Mouse (Mus musculus): ENCODE results near the gene Mybpc3. TPM values are rescaled to one million over a fixed set of nuclear protein-coding genes. Genes with fewer than 3 reads are reported as not detected.

Gene Mybpc3
- polyA plus RNA-seq, 1 experiment from 2014 or later: not detected

DNA sequence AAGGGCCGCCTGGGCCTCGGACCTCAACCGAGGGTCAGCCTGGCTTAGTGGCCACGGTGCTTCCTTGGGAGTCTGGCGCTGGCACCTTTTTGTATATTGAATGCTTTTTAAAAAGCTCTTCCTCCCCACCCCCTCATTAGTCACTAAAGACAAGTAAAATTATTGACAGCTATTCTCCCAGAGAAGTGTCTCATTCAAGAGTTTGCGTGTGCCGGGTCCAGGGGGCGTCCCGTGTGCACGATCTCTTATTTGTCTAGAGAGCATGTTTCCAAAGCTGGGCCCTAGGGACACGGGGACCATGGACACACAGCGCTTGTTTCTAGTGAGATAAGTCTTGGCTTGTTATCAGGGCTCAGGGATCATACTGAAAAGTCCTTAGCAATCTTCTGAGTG is 2.4 kb upstream of the Mybpc3 start:
- Histone ChIP-seq H3K4me1 (0 out of 2 replicates have a peak, but pooled peaks cover 7% of the 10 kb centered on the region), H3K9ac (peak overlapping the region; percentile 79), H3K9me3 (no peaks in the 10 kb centered on the region), H3K27ac (no peak overlapping the region), H3K36me3 (no peaks in the 10 kb centered on the region), H3K4me3 (peak overlapping the region; percentile 50), H3K4me2 (replicated peaks) (peak overlapping the region; percentile 87), H3K27me3 (peaks cover 14% of the 10 kb centered on the region)
- 39% methylated on average over 12 of the region's 12 CpGs for WGBS
- ATAC-seq (ENCODE audit: low FRiP score, low read depth): no peak

DNA sequence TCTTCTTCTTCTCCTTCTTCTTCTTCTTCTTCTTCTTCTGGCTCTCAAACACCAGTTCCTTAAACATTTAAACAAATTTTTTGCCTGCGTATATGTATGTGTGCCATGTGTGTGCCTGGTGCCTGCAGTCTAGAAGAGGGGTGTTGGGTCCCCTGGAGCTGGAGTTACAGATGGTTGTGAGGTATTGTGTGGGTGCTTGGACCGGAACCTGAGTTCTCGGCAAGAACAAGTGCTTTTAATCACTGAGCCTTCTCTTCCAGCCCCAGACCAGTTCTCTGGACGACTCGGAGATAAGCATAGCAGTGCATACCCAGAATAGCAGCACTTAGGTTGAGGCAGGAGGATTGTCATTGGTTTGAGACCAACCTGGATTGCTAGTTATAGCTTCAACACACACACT is 1.1 kb upstream of the Mybpc3 start:
- H3K27me3 ChIP-seq: peaks cover 19% of the 10 kb centered on the region
- ATAC-seq (ENCODE audit: low FRiP score, low read depth): no peak
- 0 out of 2 replicates have a peak, but pooled peaks cover 7% of the 10 kb centered on the region for H3K4me1 ChIP-seq
- no peak overlapping the region for H3K4me2 ChIP-seq (replicated peaks)
- no peak overlapping the region for H3K4me3 ChIP-seq
- no peak overlapping the region for H3K9ac ChIP-seq
- no peak overlapping the region for H3K27ac ChIP-seq
- H3K36me3 ChIP-seq: no peaks in the 10 kb centered on the region
- 83% methylated on average over 5 of the region's 5 CpGs for WGBS
- no peaks in the 10 kb centered on the region for H3K9me3 ChIP-seq

DNA sequence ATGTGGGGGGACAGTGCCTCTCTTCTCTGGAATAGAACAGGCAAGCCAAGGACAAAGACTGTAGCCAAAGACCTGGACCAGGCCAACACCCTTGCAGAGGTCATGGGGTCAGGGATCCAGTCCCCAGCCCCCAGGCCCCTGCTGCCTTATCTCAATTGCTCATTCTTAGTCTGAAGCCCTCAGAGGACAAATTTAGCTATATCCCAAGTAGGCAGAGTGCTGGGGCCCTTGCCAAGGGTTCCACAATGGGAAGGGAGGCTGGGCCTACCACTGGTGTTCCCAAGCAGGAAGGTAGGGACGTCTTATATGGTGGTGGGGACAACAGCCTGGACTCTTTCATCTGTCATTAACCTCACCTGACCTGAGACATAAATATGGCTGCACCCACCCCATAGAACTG is 703 bp downstream of the Mybpc3 start:
- Histone ChIP-seq H3K9ac (no peak overlapping the region), H3K27ac (no peak overlapping the region)

DNA sequence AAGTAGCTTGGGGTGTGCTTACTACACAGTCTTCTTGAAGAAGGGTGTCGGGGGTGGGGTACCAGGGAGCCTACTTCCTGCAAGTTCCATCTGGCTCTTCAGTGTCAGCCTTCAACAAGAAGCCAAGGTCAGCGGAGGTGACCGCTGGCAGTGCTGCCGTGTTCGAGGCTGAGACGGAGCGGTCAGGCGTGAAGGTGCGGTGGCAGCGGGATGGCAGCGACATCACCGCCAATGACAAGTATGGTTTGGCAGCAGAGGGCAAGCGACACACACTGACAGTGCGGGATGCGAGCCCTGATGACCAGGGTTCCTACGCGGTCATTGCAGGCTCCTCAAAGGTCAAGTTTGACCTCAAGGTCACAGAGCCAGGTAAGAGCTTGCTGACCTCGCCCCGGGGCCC is 1.1 kb downstream of the Mybpc3 start:
- Histone ChIP-seq H3K9ac (no peak overlapping the region), H3K27me3 (peaks cover 19% of the 10 kb centered on the region), H3K4me2 (replicated peaks) (no peak overlapping the region), H3K9me3 (no peaks in the 10 kb centered on the region), H3K4me1 (0 out of 2 replicates have a peak, but pooled peaks cover 5% of the 10 kb centered on the region), H3K36me3 (no peaks in the 10 kb centered on the region), H3K27ac (no peak overlapping the region), H3K4me3 (no peak overlapping the region)
- no peak for ATAC-seq (ENCODE audit: low FRiP score, low read depth)
- 91% methylated on average over 19 of the region's 19 CpGs for WGBS

More for the DNA sequence above, 703 bp downstream of the Mybpc3 start:
- peaks cover 19% of the 10 kb centered on the region for H3K27me3 ChIP-seq
- H3K4me1 ChIP-seq: 0 out of 2 replicates have a peak, but pooled peaks cover 5% of the 10 kb centered on the region
- no peak overlapping the region for H3K4me3 ChIP-seq
- H3K4me2 ChIP-seq (replicated peaks): no peak overlapping the region
- no peaks in the 10 kb centered on the region for H3K36me3 ChIP-seq
- WGBS: 45% methylated on average over 1 of the region's 1 CpGs
- no peaks in the 10 kb centered on the region for H3K9me3 ChIP-seq
- ATAC-seq (ENCODE audit: low FRiP score, low read depth): no peak

GRCm38 (mm10) chr2:91119551-91119950 is 1.6 kb downstream of the Mybpc3 start:
- no peak overlapping the region for H3K4me2 ChIP-seq (replicated peaks)
- H3K4me3 ChIP-seq: no peak overlapping the region
- H3K4me1 ChIP-seq: 0 out of 2 replicates have a peak, but pooled peaks cover 5% of the 10 kb centered on the region
- no peak overlapping the region for H3K27ac ChIP-seq
- 87% methylated on average over 6 of the region's 6 CpGs for WGBS
- H3K36me3 ChIP-seq: no peaks in the 10 kb centered on the region
- H3K9me3 ChIP-seq: no peaks in the 10 kb centered on the region
- no peak for ATAC-seq (ENCODE audit: low FRiP score, low read depth)
- peaks cover 19% of the 10 kb centered on the region for H3K27me3 ChIP-seq
- H3K9ac ChIP-seq: no peak overlapping the region

- H3K4me1 ChIP-seq: 0 out of 2 replicates have a peak, but pooled peaks cover 4% of the 10 kb centered on the region
- no peaks in the 10 kb centered on the region for H3K9me3 ChIP-seq
- peaks cover 19% of the 10 kb centered on the region for H3K27me3 ChIP-seq
- H3K9ac ChIP-seq: no peak overlapping the region
- no peak for ATAC-seq (ENCODE audit: low FRiP score, low read depth)
- no peak overlapping the region for H3K27ac ChIP-seq
- WGBS: 75% methylated on average over 6 of the region's 6 CpGs
- H3K36me3 ChIP-seq: no peaks in the 10 kb centered on the region
- H3K4me3 ChIP-seq: no peak overlapping the region
- no peak overlapping the region for H3K4me2 ChIP-seq (replicated peaks)
These were observed 2.3 kb downstream of the Mybpc3 start for GRCm38 (mm10) chr2:91120261-91120671.

- no peaks in the 10 kb centered on the region for H3K9me3 ChIP-seq
- H3K27ac ChIP-seq: no peak overlapping the region
- peaks cover 17% of the 10 kb centered on the region for H3K27me3 ChIP-seq
- no peak overlapping the region for H3K4me3 ChIP-seq
- H3K9ac ChIP-seq: no peak overlapping the region
- H3K36me3 ChIP-seq: no peaks in the 10 kb centered on the region
- H3K4me2 ChIP-seq (replicated peaks): no peak overlapping the region
- ATAC-seq (ENCODE audit: low FRiP score, low read depth): no peak
- H3K4me1 ChIP-seq: no peaks in the 10 kb centered on the region
- WGBS: 78% methylated on average over 6 of the region's 6 CpGs
These were observed 3.1 kb downstream of the Mybpc3 start for GRCm38 (mm10) chr2:91121011-91121410.

DNA sequence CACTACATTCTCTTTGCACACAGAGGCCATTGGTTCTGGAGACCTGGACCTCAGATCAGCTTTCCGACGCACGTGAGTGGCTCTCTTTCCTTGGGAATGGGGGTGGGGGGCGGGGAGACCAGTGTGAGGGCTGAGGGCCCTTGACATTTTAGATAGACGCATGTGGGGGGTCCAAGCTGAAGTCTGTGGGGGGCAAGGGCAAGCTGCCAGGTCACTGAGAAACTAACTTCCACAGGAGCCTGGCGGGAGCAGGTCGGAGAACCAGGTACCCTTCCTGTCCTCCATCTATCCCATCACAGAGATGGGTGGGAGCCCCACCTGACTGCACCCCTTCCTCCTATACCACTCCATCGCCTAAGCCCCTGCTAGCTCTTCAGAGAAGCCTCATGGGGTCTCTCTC is 3.6 kb downstream of the Mybpc3 start:
- Histone ChIP-seq H3K4me3 (no peak overlapping the region), H3K27ac (no peak overlapping the region), H3K9me3 (no peaks in the 10 kb centered on the region), H3K4me1 (no peaks in the 10 kb centered on the region), H3K9ac (no peak overlapping the region), H3K4me2 (replicated peaks) (no peak overlapping the region), H3K27me3 (peaks cover 14% of the 10 kb centered on the region; the same call in 1 of the 2 replicates), H3K36me3 (no peaks in the 10 kb centered on the region)
- no peak for ATAC-seq (ENCODE audit: low FRiP score, low read depth)
- 54% methylated on average over 8 of the region's 8 CpGs for WGBS

GRCm38 (mm10) chr2:91123521-91123920 is 5.6 kb downstream of the Mybpc3 start:
- H3K27ac ChIP-seq: no peak overlapping the region
- H3K27me3 ChIP-seq: peaks cover 5% of the 10 kb centered on the region; the same call in 1 of the 2 replicates
- no peak overlapping the region for H3K9ac ChIP-seq
- H3K4me2 ChIP-seq (replicated peaks): no peak overlapping the region
- H3K36me3 ChIP-seq: no peaks in the 10 kb centered on the region
- no peaks in the 10 kb centered on the region for H3K4me1 ChIP-seq
- no peak overlapping the region for H3K4me3 ChIP-seq
- WGBS: 79% methylated on average over 6 of the region's 6 CpGs
- no peak for ATAC-seq (ENCODE audit: low FRiP score, low read depth)
- H3K9me3 ChIP-seq: no peaks in the 10 kb centered on the region

- WGBS: 84% methylated on average over 10 of the region's 10 CpGs
- ATAC-seq (ENCODE audit: low FRiP score, low read depth): no peak
These were observed 7.2 kb downstream of the Mybpc3 start for GRCm38 (mm10) chr2:91125101-91125500.

GRCm38 (mm10) chr2:91128761-91129160 is 10.8 kb downstream of the Mybpc3 start:
- Histone ChIP-seq H3K9me3 (no peaks in the 10 kb centered on the region), H3K27me3 (no peaks in the 10 kb centered on the region), H3K27ac (no peak overlapping the region), H3K36me3 (no peaks in the 10 kb centered on the region), H3K9ac (no peak overlapping the region), H3K4me2 (replicated peaks) (no peak overlapping the region), H3K4me1 (no peaks in the 10 kb centered on the region), H3K4me3 (no peak overlapping the region)
- no peak for ATAC-seq (ENCODE audit: low FRiP score, low read depth)
- 81% methylated on average over 5 of the region's 5 CpGs for WGBS

More at GRCm38 (mm10) chr2:91125101-91125500, 7.2 kb downstream of the Mybpc3 start:
- Histone ChIP-seq H3K4me3 (no peak overlapping the region), H3K36me3 (no peaks in the 10 kb centered on the region), H3K4me1 (no peaks in the 10 kb centered on the region), H3K27ac (no peak overlapping the region), H3K27me3 (peaks cover 5% of the 10 kb centered on the region; the same call in 1 of the 2 replicates), H3K4me2 (replicated peaks) (no peak overlapping the region), H3K9me3 (no peaks in the 10 kb centered on the region), H3K9ac (no peak overlapping the region)

DNA sequence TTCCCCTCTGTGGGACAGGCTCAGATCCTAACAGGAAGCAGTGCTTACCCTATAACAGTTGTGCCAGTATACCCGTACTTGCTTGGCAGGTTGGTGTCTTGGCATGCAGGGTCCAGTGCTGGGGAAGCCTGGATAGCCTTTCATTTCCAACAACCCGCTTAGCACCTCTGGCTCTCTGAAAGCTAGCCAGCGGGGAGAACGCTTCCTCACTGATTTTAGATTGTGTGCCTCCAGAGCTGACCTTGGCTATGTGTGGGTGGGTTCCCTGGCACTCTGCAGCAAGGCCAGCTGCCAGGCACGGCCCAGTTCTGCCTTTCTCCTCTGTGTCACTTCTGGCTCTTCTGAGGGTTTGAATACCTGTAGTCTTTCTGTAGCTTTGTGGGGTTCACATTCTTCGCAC is 12.2 kb downstream of the Mybpc3 start:
- ATAC-seq (ENCODE audit: low FRiP score, low read depth): no peak
- WGBS: 84% methylated on average over 6 of the region's 6 CpGs
- H3K27ac ChIP-seq: no peak overlapping the region
- no peaks in the 10 kb centered on the region for H3K9me3 ChIP-seq
- no peak overlapping the region for H3K9ac ChIP-seq
- H3K4me3 ChIP-seq: no peak overlapping the region
- no peaks in the 10 kb centered on the region for H3K27me3 ChIP-seq
- H3K4me1 ChIP-seq: no peaks in the 10 kb centered on the region
- no peaks in the 10 kb centered on the region for H3K36me3 ChIP-seq
- no peak overlapping the region for H3K4me2 ChIP-seq (replicated peaks)

DNA sequence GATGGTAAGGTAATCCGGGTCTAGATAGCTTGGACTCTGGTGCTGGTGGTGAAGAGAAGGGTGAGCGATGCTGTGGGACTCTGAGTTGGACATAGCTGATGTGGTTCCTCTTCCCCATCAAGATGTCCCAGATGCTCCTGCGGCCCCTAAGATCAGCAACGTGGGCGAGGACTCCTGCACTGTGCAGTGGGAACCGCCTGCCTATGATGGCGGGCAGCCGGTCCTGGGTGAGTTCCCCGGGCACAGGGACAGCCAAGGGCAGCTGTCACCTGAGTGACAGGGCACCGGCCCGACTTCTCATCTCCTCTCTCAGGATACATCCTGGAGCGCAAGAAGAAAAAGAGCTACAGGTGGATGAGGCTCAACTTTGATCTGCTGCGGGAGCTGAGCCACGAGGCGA is 13.3 kb downstream of the Mybpc3 start:
- Histone ChIP-seq H3K4me2 (replicated peaks) (no peak overlapping the region), H3K36me3 (no peaks in the 10 kb centered on the region), H3K27me3 (no peaks in the 10 kb centered on the region), H3K9me3 (no peaks in the 10 kb centered on the region), H3K4me1 (no peaks in the 10 kb centered on the region), H3K27ac (no peak overlapping the region), H3K4me3 (no peak overlapping the region), H3K9ac (no peak overlapping the region)
- 85% methylated on average over 15 of the region's 15 CpGs for WGBS
- no peak for ATAC-seq (ENCODE audit: low FRiP score, low read depth)
